Mouse (Mus musculus): ENCODE measurements around the gene Col6a1.

Gene Col6a1

DNA sequence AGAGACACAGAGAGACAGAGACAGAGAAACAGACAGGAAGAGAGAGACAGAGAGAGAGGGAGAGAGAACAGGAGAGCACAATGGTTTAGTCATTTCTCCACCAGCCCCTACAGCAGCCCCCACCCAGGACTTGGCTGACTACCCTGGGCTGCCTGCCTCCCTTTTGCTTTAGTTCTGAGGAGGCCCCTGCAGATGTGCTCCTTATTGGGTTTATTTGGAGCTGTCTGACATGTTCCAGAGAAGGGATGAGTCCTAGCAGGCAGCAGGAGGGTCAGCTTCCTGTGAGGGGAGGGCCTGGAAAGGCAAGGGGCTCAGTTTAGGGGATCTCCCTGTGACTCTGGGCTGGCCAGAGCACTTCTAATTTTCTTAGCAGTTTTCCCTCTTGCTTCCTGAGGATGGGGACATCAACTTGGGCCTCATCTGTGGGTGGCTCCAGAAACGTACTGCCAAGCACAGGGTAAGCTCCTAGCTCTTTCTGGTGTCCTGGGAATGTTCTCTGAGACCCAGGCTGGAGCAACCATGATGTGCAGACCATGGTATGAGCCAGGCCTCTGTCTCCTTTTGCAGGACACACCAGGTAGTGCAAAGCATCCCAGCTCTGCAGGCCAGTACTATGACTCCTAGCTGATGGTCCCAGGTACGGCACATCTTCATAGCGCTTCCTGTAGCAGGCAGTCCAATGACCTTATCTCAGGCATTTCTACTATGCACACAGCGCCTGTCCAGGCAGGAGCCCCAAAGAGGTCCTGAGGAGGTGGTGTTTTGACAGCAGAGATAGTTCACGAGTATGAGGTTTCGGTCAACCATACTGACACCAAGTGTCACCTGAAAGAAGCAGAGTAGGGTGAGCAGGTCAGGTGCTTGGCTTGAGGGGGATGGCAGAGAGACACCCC is 45.0 kb downstream of the Col6a1 start:
- DNase-seq (ENCODE audit: low read depth) = no peak

DNA sequence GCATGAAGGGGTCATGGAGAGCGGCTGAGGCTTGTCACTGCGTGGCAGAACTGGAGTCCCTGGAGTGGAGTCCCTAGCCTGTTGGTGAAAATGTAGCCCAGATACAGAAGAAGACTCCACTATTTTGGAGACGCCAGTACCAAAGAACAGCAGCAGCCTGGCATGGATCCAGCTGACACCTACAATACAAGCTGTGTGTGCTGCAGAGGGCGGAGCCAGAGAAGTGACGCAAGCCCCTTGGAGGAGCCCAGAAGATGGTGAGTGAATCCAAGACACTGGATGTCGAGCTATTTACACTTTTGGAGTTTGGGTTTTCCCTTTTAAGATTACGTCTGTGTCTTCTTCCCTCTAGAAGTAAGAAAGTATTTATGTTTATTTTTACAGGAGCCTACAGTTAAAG is 47.8 kb downstream of the Col6a1 start:
- DNase-seq (ENCODE audit: low read depth) = no peak

DNA sequence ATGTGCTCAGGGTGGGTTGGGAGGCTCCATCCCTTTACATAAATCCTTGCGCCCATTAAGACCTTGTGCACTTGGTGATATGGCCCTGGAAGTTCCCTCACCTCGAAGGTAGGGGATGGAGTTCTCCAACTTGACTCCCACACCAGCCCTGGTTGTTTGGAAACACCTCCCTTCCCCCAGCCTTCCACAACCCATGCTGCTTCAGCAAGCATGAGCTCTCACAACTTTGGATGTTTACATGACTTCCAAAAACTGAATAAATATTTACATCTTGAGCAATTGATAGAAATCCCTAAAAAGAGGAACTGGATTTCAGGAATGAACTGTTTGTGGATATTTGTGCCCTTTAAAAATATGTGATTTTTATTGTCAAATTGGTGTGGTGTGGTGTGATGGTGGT is 50.7 kb downstream of the Col6a1 start:
- no peak for DNase-seq (ENCODE audit: low read depth)

DNA sequence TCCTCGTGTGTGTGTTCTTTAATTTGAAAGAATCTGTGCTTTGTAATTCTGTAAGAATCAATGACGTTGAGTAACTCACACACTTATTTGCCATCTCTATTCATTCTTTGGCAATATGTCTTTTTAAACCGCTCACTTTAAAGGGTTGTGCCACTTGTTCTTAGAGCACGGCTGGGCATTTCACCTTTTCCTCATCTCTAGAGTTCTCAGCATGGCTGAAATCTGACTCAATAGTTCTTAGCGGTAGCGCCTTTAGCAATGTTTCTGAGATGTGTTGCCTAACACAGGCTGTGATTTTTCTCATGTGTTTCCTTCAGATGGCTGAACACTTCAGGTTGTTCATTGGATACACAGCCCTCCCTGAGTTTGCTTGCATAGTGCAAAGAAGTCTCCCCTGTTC is 51.4 kb downstream of the Col6a1 start:
- no peak for DNase-seq (ENCODE audit: low read depth)

DNA sequence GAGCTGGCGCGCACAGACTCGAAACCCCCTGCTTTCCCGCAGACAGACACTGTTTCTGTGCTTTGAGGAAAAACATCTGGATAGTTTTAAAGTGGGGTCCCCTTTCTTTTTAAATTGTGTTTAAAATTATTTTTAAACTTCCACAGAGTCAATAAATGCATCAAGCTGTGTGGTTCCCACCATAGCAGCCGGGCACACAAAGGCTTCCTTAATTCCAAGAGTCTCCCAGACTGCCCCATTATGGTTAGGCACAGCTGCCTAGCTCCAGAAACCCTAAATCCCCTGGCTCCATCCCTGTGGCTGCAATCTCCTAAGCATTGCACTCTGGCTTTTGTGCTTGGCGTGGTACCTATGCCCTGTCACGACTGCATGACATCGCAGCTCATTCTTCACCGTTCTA is 54.0 kb downstream of the Col6a1 start:
- DNase-seq (ENCODE audit: low read depth) = no peak

DNA sequence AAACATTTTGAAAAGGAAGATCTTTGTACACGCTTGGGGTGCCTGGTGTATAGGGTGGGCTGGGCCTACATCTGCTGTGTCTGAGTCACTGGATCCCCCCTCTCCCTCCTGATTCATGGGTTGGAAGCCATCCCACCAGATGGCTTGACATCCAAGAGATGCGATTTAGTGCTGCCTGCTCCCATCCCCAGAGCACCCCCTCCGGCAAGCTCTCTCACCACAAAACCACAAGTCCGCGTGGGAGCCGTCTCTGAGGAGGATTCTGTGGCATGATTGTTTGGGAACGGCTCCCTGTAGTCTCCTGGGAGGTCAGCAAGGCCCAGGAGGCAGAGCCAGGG is 57.1 kb downstream of the Col6a1 start:
- no peak for DNase-seq (ENCODE audit: low read depth)

DNA sequence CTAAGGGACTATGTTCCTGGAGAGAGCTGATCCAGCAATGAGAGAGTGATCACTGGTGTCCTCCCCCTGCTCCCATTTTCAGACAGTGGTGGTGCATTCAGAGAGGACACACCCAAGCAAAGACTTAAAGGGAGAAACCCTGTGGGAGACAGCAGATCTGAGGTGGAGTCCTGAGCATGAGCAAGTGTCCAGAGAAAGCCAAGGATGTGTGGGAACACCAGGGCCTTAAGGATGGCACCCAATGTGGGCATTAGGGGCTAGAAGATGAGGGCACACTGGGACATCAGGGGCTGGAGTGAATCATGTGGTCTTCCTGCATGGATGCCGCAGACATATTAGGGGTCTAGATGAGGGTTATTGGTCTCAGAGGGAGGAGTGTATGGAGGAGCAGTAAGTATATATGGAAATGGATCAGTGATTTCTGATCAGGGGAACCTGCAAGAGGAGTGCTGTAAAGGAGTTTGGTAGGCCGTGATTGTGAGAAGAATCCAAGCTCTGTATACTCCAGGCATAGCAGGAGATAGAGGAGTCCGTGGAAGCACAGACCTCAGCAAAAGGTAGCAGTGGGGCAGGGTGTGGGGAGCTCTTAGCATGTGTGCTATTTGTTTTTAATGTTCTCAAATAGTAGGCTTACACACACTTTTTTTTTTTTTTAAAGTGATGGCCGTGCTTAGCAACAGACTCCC is 57.6 kb downstream of the Col6a1 start:
- no peak for DNase-seq (ENCODE audit: low read depth)

DNA sequence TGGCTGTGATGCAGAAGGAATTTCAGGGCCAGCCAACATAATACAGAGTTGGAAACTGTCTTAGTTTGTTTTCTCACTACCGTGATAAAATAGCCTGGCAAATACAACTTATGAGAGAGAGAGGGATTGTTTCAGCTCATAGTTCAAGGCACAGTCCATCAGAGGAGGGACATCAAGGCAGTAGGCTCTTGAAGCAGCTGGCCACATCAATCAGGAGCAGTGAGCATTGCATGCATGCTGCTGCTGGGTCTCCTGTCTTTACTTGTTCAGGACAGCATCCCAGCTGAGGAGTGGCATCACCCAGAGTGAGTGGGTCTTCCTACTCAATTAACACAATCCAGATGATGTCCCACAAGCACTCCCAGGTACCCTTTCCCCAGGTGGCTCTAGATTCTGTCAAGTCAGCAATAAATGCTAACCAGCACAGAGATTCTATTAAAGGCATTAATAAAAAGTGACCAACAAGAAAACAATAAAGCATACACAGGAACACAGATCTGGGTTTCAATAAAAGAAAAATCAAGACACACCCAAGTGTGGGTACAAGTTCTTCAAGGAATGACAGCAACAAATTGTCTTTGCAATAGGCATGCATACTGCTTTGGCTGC is 58.7 kb downstream of the Col6a1 start:
- no peak for DNase-seq (ENCODE audit: low read depth)

DNA sequence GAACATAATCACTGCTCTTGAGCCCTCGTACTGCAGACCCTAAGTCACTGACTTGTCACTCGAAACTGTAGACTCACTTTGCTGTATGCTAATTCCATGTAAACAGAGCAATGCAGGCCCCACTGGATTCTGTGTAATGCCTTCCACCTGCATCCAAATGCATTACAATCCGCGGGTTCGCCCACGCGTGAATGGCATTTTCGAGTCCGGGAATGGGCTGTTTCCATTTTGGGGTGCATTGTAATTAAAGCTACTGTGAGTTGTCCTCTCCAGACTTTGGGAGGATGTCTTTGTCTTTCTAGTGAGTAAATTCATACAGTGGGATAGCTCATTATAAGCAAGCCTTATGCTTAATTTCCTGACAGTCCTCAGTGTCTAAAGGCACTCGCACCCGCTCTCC is 60.4 kb downstream of the Col6a1 start:
- DNase-seq (ENCODE audit: low read depth) = no peak

DNA sequence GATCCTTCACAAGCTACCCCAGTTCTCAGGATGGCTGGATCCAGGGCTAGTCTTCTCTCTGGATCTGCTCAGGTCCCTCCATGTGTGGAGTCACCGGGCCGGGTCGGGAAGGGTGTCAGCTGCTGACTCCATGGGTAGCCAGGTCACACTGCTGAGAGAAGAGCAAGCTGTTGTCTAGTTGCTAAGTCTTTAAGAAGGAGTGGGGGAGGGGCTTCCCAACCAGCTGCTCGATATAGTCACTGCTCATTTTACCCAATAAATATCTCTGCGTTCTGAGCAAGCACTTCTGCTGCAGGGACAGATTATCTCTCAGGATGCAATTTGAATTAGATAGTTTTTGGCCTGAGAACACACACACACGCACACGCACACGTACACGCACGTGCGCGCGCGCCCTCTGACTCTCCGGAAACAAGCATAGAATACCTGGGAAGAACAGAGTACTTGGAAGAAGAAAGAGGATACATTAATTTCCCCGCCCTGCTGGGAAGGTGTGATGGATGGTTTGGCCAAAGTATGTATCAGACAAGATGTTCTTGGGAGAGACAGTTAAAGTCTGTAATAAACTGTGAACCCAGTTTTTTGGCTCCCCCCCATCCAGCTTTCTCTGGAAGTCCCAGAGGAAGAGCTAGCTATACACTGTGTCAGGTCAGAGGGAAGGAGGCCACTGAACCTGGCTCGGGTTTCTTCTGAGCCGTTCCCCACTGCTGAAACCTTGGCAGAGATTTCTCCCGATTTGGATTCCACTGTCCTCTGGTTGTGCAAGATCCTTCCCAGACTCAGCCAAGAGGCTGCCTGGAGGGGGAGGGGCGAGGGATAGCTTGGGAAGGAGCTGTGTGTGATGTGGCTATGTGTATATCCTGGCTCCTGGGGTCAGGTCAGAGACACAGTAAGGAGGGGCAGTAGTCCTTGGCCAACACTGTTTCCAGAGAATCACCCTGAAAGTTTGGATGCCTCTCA is 61.5 kb downstream of the Col6a1 start:
- DNase-seq (ENCODE audit: low read depth) = no peak
